Mouse (Mus musculus): ENCODE measurements around the gene Large2.

The Large2 gene

GRCm38 (mm10) chr2:92371971-92372690 is 2.5 kb downstream of the Large2 start:
- DNase-seq = peak; percentile 47 to 57

DNA sequence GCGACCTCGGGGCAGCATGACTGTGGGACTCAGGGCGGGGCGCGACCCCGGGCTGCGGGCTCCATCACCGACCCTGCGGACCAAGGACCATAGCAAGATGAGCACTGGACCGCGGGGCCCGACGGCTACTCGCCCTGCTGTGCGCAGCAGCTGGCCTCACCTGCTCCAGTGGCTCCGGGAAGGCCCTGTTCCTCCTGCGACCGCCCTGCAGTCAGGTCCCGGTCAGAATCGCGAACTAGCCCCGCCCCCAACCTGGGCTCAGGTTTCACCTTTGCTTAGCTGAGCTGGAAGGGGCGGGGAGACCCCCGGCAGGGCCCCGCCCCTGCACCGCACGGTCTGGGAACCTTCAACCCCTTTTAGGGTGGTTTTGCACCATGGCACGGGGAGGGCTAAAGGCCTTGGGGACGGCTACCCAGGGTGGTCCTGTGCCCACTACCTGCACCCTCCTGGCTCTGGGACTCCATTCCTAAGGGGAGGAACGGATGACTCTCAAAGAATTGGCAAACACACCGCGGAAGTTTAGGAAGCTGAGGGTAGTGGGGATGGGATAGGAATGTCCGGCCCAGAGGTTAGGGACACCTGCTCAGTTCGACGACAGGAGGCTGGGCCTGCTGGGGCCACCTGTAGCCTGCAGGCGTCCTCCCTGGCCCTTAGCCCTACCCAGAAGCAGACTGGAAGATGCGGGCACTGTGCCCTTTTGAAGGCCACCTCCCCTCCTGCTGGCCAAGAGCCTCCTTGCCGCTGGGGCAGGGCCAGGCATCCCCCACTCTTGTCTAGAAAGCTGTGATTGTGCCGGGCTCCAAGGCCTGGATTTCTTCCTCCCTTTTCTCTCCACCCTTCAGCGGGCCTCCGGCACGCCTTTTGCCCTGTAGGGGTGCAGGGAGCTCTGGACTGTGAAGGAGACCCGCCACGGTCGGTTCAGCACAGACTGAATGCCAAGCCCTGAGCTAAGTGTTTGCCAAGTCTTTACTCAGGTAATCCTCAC is 3.6 kb downstream of the Large2 start:
- DNase-seq = peak; percentile 94 to 95

- DNase-seq = peak in 1 of 2 experiments; percentile 41
These were observed 4.3 kb downstream of the Large2 start for GRCm38 (mm10) chr2:92370375-92370774.

- peak in 1 of 2 experiments; percentile 57 for DNase-seq
These were observed 7.2 kb downstream of the Large2 start for GRCm38 (mm10) chr2:92367383-92368029.

DNA sequence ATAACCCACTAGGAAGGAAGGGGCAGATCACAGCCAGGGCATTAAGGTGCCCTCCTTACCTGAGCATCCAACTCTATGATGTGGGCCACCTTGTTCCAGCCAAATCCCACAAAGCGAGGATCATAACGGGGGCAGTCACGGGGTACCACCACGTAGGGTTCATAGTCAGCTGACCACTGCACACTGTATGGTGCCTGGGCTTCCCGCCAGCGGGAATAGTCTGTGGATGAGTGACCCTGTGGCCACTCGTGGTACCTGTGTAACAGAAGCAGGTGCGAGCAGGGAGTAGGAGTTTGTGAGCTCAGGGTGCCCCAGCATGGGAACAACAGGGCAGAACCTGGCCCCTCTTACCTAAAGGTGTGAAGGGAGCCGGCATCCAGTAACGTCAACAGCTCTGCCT is 9.1 kb downstream of the Large2 start:
- peak in 1 of 2 experiments; percentile 1 for DNase-seq

DNA sequence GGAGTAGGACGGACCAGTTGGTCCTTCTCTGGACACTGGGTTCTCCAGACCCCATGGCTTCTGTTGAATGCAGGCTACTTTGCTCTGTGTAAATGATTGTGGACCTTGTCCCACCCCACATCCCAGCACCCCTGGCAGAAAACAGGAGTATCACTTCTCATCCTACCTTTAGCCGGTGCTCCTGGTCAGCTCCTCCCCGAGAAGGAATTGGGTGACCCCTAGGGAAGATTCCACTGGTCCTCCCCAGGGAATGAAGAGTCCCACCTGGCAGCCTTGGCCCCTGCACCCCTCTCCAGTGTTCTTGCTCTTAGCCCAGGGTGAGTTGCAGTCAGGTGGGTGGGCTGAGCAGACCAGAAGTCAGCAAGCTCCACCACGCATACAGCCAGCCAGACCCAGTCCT is 10.6 kb downstream of the Large2 start:
- DNase-seq = no peak

- no peak for DNase-seq
These were observed 12.0 kb downstream of the Large2 start for GRCm38 (mm10) chr2:92362571-92363228.

- peak in 1 of 2 experiments; percentile 1 for DNase-seq
These were observed 12.9 kb downstream of the Large2 start for GRCm38 (mm10) chr2:92361795-92362194.

DNA sequence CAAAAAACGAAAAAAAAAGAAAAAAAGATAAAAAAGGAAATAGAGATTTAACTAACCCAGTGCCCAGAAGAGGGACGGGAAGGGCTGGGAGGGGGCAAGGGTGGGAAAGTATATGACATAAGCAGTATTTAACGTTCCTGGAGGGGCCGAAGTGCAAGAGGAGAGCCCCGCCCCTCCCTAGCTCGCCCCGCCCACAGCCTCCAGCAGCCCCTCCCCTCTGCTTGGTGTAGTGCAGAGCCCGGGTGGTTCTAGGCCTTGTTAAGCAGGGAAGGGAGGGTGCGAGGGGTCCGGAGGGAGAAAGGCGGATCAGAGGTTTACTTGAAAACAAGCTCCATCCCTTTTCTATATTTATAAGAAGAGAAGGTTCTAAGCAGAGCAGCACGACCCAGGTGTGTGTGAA is 13.8 kb downstream of the Large2 start:
- DNase-seq = no peak

DNA sequence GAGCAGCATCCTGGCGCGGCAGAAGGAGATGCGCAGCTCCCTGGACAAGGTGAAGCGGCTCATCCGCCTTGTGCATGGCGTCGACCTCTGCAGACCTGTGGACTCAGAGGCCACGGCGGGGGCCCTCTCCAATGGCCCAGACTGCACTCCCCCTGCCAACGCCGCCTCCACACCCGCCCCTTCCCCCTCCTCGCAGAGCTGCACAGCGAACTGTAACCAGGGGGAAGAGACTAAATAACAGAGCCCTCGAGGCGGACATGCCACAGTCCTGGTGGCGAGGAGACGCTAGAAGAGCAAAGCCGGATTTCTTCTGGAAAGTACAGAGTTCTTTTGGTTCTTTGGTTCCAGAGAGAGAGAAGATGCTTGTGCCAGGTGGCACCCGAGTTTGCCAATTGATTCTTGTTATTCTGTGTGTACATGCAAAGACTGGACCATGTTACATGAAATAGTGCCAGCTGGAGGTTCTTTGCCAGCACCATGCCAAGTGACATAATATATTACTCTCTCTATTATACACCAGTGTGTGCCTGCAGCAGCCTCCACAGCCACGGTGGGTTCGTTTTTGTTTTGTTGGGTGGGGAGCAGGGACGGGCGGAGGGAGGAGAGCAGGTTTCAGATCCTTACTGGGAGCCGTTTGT is 14.4 kb downstream of the Large2 start:
- no peak for DNase-seq

GRCm38 (mm10) chr2:92359301-92359700 is 15.4 kb downstream of the Large2 start:
- peak; percentile 76 to 77 for DNase-seq

DNA sequence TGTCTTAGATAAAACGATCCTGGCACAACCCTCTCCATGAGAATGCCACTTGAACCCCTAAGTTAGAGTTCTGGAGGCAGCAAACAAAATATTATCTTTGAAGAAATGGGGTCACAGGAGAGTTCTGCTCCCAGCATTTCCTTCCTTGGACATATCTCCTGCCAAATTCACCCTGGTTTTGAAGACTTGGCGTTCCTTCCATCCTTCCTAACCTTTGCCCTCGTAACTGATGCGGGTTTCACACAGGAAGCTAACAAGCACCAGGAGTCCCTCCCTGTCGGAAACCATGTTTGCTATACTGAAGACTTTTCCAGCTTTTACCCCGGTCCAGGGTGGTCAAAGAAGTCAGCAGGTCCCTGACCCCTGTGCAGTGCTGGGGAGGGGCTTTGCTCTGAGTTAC is 20.4 kb downstream of the Large2 start:
- no peak for DNase-seq

GRCm38 (mm10) chr2:92353402-92353801 is 21.3 kb downstream of the Large2 start:
- DNase-seq = no peak

GRCm38 (mm10) chr2:92350686-92351085 is 24.0 kb downstream of the Large2 start:
- no peak for DNase-seq

- no peak for DNase-seq
These were observed 24.9 kb downstream of the Large2 start for GRCm38 (mm10) chr2:92349589-92350425.

- DNase-seq = no peak
These were observed 27.5 kb downstream of the Large2 start for GRCm38 (mm10) chr2:92347191-92347590.

DNA sequence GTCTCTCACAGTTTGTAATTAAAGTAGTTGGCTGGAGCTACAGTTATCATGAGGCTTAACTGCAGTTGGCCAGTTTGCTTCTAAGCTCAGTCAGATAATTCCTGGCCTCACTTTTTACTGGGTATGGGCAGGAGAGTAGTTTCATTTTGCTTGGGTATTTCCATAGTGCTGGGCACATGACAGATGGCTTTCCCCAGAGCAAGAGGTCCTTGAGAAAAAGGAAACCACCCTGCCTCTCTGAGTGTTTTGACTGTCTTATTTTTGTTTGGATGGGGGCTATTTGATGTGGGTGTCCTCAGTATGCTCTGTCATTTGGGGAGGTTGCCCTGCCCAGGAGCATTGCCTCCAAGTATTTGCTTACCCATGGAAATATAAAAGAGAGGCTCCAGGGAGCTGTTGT is 32.3 kb downstream of the Large2 start:
- DNase-seq = no peak

DNA sequence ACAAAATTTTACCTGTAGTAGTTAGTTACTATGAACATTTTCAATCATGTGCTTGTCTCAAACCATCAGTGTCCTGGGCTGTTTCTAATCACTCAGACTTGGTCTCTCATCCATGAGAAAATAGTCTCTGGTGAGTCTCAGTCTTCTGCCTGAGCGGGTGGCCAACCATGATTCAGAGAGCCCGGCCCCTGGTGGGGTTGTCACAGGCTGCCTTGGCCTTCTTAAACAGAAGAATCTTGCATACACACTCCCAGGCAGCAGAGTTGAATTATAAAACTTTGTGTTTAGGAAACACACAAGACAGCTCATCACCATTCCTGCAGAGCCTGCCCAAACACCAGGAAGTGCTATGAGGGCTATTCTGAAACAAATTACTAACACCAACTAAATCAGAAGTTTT is 42.8 kb downstream of the Large2 start:
- DNase-seq = no peak

DNA sequence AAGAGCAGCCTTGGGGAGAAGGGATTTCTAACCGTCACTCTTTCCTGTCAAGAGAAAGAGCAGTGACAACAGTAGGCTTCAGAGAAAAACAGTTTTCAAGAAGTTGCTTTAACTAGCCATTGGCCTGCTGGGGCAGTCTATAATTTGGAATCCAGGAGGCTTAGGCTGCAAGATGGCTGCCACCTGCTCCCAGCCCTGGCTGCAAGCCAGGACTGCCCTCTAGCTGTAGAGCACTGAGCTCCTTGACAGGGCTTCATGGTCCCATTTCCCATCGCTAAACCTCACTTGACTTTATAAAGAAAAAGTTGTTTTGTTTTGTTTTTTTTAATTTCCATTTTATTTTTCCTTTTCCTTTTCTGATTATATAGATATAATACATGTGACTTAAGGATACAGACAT is 43.3 kb downstream of the Large2 start:
- no peak for DNase-seq

- DNase-seq = peak in 1 of 2 experiments; percentile 22
These were observed 43.8 kb downstream of the Large2 start for GRCm38 (mm10) chr2:92330840-92331239.

GRCm38 (mm10) chr2:92328206-92328605 is 46.5 kb downstream of the Large2 start:
- no peak for DNase-seq

All from kidney, adult 8-10 months (tissue).